Mouse (Mus musculus) retina, adult 2 months (tissue): Measurements from ENCODE around the gene Tmem150a.

ENCODE experiments used
- DNase-seq: peaks from one replicate; pipeline ENCODE4 v3.0.0-alpha.2; 2012; ENCODE audit warnings: low read depth, low spot score

The Tmem150a gene

GRCm38 (mm10) chr6:72355066-72355911 is at the start of gene Tmem150a:
Gene Tmem150a, plus strand, starts transcription at chr6:72355447.
- no peak for DNase-seq

DNA sequence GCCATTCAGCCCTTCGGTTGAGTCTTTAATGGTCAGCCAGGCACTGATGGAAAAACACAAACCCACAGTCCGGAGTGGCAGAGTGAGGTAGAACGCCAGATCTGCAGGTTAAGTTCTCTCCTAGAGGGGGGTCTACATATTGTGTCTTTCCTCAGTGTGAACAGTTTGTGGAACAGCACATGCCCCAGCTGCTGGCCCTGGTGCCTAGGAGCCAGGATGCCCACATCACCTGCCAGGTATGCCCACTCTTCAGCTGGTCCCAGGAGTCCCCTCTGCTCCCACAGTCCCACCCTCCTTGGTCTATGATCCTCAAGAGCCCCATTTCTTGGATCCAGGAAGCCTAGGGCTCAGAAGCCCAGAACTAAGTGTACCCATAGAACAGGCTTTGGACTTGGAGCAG is 43.0 kb upstream of the Tmem150a start:
- DNase-seq = no peak

GRCm38 (mm10) chr6:72313124-72313867 is 42.0 kb upstream of the Tmem150a start:
- no peak for DNase-seq

GRCm38 (mm10) chr6:72315384-72315783 is 39.9 kb upstream of the Tmem150a start:
- no peak for DNase-seq

DNA sequence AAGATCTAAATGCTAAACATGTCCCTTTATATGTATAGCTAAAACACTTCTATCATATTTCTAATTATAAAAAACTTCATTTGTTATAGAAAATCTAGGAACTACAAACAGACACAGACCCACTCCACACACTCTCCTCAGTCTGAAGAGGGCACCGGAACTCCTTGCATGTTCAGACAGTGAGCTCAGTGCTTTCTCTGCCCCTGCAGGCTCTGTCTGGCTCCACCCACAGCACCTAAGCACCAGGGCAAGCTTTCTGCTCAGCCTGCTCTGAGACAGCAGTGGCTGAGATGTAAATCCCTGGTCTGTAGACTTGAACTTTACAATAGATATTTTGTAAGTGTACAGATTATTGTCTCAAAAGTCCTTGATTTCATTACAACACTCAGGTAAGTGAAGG is 39.2 kb upstream of the Tmem150a start:
- DNase-seq = no peak

DNA sequence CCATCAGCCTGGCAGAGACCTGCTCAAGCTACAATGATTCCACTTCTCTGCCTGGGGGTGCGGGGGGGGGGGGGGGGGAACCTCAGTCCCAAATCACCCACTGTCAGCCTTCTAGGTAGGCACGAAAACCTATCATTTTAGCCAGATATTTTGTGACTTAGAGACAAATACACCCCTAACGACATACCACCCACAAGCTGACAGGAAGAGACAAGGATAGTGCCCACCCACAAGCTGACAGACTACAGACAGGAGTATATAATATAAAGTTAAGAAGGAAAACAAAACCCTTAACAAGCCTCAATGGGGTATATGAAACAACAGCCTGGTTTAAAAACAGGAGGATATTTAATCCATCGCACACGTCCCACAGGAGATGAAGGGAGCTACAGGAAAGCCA is 36.8 kb upstream of the Tmem150a start:
- DNase-seq = no peak

DNA sequence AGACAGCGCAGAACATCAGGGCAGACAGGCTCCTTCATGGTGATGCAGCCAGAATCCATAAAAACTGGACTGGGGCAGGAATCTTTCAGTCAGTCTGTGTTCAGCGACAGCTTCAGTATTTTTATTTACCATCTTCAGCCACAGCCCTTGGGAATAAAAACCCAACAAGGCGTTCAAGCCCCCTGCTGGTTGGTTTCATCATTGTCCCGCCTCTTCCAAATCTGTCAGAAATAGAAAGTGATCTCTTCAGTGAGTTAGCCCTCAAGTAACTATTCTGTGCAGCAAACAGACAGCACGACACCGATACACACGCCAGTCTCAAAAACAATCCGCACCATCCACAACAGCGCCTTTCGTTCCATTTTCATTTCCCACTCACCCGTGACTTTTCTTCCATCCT is 36.2 kb upstream of the Tmem150a start:
- DNase-seq = no peak

DNA sequence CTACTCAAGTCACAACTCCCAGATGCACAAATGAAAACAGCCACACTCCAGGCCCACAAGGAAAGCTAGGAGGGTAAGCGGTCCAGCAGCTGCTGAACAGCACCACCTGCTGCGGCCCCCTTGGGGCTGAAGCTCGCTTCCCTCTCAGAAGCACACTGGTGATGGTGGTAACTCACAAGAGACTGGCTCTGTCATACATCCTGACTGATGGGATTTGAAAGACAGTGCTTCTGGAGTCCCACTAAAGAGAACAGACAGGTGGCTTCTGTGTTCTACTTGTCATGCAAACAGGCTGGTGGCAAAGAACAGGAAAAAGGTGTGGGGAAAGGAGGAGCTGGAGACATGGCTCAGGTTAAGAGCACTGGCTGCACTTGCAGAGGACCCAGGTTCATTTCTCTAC is 32.3 kb upstream of the Tmem150a start:
- no peak for DNase-seq

GRCm38 (mm10) chr6:72323786-72324508 is 31.3 kb upstream of the Tmem150a start:
- DNase-seq = no peak

DNA sequence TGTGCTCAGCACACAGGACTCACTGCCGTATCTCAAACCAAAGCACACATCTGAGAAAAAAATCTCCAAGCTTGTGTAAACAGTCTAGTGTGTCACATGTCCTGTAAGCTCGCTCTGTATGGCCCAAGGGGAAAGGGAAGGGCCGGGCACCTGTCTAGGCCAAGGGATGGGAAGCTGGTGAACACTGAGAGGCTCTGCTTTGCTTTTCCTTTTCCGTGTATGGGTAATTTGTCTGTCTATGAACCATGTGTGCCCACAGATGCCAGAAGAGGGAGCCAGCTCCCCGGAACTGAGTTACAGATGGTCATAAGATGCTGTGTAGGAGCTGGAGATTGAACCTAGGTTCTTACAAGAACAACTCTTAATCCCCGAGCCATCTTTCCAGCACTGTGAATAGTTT is 29.0 kb upstream of the Tmem150a start:
- DNase-seq = no peak

DNA sequence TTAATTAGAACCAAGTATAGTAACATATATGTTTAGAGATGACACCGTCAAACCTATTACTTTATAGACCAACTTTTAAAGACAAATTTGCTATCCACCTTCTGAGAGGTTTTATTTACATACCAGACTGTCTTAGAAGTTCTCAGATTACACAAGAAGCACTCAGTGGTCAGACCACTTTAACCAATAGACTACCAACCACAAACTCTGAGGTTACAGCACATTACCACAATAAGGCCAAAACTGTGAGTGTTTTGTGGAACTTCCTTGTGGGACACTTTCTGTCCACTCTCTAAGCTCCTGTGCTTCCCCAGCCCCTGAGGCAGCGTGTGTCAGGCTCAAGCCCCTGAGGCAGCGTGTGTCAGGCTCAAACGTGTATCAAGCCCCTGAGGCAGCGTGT is 26.2 kb upstream of the Tmem150a start:
- no peak for DNase-seq

DNA sequence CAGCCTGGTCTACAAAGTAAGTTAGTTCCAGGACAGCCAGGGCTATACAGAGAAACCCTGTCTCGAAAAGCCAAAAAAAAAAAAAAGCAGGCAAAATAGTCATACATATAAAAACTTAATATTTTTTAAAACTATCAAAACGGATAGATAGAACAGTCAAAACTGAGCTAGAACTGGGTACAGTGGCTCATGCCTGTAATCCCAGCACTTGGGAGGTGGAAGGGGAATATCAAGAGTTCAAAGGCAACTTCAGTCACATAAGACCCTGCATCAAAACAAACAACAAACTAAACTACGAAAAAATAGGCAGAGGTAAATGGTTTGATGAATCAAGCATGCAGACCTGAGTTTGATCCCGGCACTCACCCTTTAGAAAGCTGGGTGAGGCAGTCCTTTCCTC is 25.1 kb upstream of the Tmem150a start:
- DNase-seq = no peak

DNA sequence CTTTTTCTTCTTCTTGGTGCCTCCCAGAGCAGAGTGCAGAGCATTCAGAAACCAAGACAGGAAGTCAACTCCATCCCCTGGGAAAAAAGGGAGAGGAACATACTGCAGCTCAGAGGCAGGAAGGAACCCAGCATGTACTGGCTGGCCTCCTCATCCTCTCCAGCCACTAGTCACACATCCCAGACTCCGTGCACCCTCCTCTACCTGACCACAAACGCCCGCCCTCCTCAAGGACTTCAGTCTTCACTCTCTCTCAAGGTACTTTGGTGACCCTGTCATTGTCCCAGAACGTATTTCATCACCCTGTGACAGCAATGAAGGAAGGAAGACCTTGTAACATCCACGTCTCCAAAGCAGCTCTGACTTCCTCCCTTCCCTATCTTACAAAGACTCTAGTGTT is 22.1 kb upstream of the Tmem150a start:
- no peak for DNase-seq

DNA sequence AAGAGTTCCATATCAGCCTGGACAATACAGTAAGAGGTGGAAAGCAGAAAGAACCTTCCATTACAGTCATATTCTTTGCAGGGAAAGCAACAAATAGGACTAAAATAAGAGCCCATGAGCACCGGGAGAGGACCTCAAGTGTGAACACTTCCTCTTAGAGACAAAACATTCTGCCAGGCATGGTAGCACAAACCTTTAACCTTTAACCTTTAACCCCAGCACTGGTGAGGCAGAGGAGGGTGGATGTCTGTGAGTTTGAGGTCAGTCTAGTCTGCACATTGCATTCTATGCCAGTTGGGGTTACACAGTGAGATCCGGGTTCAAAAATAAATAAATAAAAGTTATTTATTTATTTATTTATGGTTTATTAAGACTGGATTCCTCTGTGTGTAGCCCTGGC is 14.8 kb upstream of the Tmem150a start:
- DNase-seq = no peak

DNA sequence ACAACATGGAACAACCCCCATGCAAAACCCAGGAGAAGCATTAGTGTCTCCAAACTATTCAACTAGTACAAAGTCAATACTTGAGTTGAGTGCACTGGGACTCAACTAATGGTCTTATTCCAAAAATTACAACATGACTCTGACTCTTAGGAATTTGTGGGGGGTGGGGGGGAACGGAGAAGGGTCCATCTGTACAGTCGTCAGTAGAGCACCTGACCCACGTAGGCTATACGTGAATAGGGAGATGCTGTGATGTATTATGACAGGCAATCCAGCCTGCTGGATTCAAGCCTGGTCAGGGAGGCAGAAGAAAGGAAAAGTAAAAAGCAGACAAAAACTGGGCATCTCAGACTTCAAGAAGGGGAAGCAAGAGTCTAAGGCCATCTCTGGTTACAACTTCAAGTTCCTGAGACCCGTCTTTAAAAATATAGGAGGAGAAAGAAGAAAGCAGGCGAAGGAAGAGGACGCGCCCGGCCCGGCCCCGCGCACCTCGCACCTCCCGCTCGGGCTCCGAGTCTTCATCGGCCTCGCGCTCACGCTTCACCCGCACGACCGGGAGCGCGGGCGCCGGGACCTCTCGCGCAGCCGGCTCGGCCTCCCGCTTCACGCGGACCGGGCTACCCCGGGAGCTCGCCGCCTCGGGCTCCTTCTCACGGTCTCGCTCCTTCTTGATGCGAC is 10.7 kb upstream of the Tmem150a start:
- no peak for DNase-seq

DNA sequence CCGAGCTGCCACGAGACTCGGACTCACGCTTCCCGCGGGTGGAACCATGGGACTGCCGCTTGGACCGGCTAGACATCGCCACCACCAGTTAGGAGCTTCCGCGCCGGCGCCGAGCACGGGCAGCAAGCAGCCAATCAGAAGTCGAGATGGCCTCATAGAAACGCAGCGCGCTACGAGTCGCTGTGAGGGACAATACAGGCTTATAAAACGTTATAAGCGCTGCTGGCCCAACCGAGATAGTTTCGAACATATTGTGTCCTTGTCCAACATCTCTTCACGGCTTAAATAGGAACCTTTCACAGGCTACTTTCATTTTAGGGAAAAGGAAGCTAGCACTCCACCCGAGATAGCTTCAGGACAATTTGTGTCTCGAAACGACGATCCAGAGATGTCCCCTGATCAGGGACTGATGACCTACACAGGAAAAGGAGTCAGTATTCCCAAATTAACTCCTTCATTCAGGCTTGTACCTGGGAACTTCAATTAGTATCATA is 10.1 kb upstream of the Tmem150a start, which contains the start of gene Usp39:
Gene Usp39, minus strand, starts transcription at position 111 of the 494 bp plus-strand sequence.
- peak; percentile 91 for DNase-seq

DNA sequence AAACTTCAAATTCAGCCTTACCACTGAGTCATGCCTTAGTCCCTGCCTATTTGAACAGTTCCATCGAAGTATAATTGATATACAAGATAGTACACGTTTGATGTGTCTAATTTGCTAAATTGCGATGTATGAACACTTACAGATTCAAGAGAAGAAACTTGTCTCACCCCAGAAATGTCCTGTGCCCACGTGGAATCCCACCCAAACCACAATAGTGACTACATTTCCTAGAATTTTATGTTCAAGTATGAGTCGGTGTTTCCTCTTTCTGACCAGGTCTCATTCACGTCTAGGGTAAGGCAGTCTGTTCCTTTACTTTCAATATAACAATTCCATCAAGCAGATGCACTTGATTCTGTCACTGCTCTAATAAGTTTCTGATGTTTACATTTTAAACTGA is 9.6 kb upstream of the Tmem150a start:
- no peak for DNase-seq

DNA sequence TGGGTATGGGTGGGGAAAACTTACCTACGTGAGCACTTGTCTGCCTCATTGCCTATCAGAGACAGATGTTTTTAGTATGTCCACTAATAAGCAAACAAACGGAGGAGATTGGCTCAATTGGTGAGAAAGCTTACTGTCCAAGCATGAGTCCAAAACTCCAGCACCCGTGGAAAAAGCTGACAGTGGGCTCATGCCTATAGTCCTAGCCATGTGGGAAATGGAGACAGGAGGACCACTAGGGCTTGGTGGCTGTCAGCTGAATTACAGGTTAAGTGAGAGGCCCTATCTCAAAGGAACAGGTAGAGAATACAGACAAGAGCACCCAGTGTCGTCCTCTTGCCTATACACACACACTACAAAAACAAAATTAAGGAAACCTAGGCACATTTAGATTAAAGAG is 9.0 kb upstream of the Tmem150a start:
- no peak for DNase-seq

DNA sequence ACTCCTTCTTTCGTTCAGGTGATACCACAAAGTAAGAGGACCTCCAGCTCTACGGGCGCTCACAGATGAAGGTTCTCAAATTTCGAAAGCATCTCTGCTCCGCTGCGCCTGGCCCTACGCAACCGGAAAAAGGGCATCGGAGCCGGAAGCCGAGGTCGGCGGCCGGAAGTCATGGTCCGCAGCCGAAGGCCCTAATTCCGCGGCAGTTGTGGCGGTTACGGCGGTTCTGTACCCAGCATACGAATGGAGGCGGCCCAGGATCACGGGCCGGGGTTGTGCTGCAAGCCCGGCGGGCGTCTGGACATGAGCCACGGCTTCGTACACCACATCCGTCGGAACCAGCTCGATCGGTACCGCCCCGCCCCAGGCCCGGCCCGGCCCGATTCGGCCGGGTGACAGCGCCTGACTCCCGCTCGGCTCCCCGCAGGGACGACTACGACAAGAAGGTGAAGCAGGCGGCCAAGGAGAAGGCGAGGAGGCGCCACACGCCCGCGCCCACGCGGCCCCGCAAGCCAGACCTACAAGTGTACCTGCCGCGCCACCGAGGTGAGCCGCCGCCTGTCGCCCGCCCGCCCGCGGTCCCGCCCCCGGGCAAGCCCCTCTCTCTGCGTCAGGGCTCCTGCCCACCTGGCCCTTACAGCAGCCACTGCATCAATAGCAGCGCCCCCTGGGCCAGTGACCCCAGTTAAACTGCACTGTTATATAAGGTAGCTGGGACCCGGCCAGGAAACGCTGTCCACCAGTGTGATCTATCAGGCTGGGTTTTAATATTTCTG is 7.9 kb upstream of the Tmem150a start, which contains the start of gene 0610030E20Rik:
Gene 0610030E20Rik, plus strand, starts transcription at position 152 of the 776 bp plus-strand sequence.
- no peak for DNase-seq

DNA sequence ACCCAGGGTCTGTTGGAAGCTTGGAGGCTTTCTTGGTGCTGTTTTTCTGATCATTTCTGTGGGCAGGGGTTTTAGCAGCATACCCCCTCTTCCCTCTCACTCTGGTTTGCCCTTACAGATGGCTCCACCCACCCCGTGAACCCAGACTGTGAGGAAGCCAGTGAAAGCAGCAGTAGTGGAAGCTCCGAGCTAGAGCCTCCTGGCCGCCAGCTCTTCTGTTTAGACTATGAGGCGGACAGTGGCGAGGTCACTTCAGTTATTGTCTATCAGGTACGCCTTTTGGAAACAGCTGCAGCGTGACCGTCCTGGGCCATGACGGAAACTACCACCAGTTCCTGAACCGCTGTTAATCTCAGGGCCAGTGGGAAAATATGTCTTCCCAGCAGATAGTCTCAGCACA is 6.8 kb upstream of the Tmem150a start:
- DNase-seq = no peak

DNA sequence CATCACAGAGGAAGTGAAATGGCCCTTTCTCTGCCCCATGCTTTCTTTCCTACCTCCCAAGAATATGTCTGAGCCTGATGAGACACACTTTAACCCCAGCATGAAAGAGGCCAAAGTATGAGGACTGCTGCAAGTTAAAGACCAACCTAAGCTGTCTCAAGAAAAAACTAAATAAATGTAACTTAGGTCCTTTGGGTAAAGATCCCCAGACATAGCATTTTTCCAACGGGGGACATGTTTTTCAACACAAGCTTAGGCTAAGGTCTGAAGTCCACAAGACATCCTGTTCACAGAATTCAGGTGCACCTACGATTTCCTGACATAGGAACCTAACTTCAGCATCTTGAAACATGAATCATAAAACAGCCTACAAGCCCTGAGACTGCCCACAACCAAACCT is 5.0 kb upstream of the Tmem150a start:
- no peak for DNase-seq
